Mouse (Mus musculus) brain, embryonic 14.5 days (tissue): ENCODE data around the gene Cd164. TPM values are rescaled to one million over a fixed set of nuclear protein-coding genes. Genes with fewer than 3 reads are reported as not detected.

ENCODE experiments used
- DNase-seq: peaks from one replicate; pipeline ENCODE4 v3.0.0-alpha.2; 2011; ENCODE audit warnings: low read depth
- CTCF ChIP-seq: fragments of 200-500 bp; IDR thresholded peaks from 2 replicates; pipeline ENCODE4 v1.5.1; 2012; ENCODE audit warnings: inconsistent platforms, mild to moderate bottlenecking, moderate library complexity, borderline replicate concordance; ENCODE audit not compliant: insufficient read depth, insufficient read length; ENCODE audit errors: extremely low read depth
- POLR2A ChIP-seq: fragments of 200-500 bp; IDR thresholded peaks from 2 replicates; pipeline ENCODE4 v1.6.1; 2012; ENCODE audit warnings: mild to moderate bottlenecking, inconsistent platforms, borderline replicate concordance; ENCODE audit not compliant: poor library complexity, insufficient read depth, insufficient read length, severe bottlenecking; ENCODE audit errors: extremely low read depth
- polyA plus RNA-seq: library from polyadenylated mRNA; depleted of rRNA; stranded (reverse); fragments of >200 nt; gene quantifications from 2 replicates; pipeline ENCODE4 v1.2.3, GENCODE M21; 2012; rRNA removed

Gene Cd164
- polyA plus RNA-seq, 1 experiment = 57.1 TPM

DNA sequence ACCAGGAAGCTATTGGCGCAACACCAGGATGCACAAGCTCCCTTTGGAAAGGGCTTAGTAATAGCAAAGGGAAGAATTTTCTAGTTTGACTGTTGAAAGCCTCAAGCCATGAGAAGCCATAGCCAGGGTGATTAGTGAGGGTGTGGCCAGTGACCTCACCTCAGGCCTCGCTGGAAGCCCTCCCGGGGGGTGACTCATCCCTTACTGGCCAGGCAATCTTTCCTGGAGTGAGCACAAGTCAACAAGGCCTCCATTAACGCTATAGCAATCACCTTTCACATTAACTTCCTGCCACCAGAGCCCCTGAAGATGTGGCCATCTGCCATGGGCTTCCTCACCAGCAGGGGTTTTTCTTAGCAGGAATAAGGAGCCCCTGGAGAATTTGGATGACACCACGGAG, 45.9 kb downstream of the Cd164 start:
- TF ChIP-seq POLR2A (no peak), CTCF (no peak)
- no peak for DNase-seq

DNA sequence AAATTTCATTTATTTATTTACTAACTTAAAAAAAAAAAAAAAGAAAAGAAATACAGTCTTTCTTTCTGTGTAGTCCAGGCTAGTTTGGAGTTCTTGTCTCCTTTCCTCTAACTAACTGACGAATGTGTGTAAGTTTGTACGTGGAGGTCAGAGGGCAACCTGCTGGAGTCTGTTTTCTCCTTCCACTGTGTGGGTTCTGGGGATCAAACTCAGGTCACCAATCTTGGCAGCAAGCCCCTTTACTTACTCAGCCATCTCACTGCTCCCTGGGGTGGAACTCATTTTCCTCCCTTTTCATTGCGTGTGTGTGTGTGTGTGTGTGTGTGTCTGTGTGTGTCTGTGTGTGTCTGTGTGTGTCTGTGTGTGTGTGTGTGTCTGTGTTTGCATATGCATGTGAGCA, 49.1 kb downstream of the Cd164 start:
- TF ChIP-seq CTCF (no peak), POLR2A (no peak)
- DNase-seq = peak; percentile 12

DNA sequence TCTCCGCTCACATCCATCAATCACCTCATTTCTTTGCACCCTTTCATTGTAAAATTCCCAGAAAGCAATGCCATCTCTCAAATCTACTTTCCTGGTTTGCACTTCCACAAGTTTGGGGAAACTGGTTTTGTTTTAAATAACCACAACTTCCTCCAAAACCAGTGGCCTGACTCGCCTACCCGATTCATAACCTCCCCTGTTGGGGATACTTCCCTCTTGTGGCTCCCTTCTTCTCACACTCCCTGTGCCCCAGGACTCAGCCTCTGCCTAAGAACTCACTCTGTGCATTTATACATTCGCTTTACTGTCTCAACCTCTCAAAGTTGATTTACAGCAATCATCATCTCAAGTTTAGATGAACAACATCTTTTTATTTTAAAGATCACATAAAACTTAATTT, 51.9 kb downstream of the Cd164 start:
- TF ChIP-seq CTCF (no peak), POLR2A (no peak)
- no peak for DNase-seq

DNA sequence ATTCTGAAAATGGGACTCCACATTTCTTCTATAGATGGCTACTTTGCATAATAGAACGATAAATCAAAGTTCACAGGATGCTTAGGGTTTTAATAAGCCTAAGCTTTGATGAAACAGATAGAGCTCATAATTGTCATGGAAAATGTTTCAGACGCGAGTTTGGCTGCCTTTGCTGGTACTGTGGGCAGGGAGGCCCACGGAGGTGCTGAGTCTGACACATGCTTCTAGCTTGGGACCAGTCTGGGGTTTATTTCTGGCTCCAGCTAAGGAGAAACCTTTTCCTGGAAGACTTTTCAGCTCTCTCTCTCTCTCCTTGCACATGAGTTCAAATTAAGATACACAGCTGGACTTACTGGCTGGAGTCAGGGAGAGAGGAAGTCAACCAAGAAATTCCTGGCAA, 53.1 kb downstream of the Cd164 start:
- TF ChIP-seq CTCF = no peak
- TF ChIP-seq POLR2A = no peak
- DNase-seq = no peak

DNA sequence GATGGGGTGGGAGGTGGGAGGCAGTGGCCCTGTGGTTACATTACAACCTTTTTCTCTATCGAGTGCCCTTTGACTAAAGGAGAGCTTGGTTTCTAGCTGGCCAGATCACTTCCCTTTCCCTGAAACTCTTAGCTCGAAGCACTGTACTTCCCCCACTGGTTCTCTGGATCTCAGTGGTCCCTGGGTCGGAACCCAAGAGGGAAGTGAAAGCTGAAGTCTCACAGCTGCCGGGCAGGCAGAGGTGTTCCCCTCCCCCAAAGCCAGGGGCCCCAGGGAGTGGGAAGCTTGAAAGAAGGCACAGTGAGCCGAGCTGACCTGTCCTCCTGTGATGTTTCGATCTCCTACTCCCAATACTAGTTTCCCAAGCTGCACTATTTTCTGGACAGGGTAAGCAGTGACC, 54.0 kb downstream of the Cd164 start:
- no peak for TF ChIP-seq POLR2A
- no peak for TF ChIP-seq CTCF
- no peak for DNase-seq

DNA sequence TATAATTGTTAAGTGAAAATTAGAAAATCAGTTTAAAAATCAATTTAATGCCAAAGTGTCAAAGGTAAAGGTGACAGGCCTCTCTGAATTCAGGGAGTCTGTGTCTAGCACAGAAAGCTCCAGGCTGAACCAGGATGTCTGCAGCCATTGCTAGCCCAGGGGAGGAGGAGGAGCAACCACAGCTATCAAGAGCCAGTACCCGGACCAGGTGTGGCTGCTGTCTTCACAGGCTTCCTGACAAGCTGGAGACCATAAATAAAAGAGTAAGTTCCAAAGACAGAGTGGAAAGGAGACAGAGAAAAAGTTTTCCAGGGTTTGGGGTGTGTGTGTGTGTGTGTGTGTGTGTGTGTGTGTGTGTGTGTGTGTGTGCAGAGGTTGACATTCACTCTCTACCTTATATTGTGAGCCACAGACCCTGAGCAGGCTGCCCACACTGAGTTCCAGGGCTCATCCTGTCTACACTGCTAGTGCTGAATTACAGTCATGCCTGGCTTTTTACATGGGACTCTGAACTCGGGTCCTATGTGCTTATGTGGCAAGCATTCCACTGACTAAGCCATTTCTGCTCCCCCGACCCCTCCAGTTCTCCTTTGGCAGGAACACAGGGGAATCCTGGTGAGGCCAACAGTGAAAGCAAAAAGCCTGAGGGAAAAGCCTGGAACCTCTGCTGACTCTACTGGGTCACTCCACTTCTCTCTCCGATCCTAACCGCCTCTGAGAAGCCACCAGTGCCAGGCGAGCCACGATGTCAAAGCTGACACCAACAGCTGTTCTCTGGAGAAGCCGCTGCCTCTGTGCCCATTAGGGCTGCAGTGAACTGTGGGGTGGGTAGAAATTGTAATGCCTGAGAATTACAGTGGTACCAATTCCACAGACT, 56.5 kb downstream of the Cd164 start:
- no peak for DNase-seq
- TF ChIP-seq POLR2A = no peak

DNA sequence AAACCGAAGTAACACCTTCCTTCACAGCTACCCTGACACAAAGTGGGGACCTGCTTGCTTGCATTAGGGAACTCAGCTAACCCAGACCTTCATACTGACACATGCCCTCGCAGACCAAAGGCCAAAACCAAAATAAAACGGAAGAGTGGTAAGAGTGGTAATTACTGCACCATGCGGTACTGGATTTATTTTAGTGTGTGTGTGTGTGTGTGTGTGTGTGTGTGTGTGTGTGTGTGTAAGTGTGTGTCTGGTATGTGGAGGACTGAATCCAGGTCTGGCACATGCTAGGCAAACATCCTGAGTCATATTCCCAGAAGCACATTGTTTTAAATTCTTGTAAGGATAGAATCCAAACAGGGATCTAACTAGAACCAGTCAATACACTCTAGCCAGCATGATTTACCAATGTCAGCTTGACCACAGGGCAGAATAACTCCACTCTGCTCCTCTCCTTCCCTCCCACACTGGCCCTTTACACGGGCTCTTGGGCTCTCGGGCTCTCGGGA, 57.2 kb downstream of the Cd164 start:
- no peak for TF ChIP-seq CTCF
- no peak for TF ChIP-seq POLR2A
- no peak for DNase-seq

DNA sequence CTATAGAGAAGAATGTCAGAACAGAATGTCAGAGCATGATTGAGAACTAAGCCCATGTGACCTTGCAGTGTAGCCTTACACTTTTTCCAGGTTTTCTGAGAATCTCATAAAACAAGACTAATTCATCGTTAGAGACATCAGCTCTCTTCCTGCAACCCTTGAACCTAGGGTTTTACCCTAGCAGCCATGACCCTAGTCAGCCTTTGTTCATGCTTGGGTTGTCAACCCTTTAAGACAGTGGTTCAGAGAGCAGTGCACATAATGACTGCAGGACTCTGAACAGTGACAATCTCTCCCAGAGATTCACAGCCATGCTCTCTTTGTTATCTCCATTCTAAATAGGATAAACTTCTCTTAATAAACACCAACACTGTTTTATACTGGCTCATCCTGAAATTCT, 59.3 kb downstream of the Cd164 start:
- no peak for DNase-seq
- no peak for TF ChIP-seq CTCF
- TF ChIP-seq POLR2A = no peak

DNA sequence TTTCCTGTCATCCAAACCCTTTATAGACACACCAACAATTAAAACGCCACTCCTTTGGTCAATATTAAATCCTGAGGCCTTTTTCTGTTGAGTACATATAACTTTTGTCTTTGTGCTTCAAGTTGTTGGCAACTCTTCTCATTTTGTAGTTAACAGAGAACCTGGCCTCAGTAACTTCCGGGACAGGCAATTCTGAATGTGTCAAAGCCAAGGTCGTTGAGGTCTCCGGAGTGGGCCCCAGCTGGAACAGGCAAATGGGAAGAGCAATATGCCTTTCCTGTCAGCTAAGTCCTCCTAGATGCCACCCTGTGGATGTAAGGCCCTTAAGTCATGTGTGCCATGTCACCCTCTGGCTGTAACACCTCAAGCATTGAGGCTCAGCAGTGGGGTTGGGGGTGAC, 61.2 kb downstream of the Cd164 start:
- no peak for DNase-seq
- TF ChIP-seq POLR2A = no peak
- no peak for TF ChIP-seq CTCF

Other genes starting within 250 kb of the Cd164 start
- 15.8 and 19.4 TPM in 2 replicates for gene Fig4, start 216.2 kb upstream of the Cd164 start, polyA plus RNA-seq
- 0.09 and 0.25 TPM in 2 replicates for gene Ak9, start 215.4 kb upstream of the Cd164 start, polyA plus RNA-seq
- 23.0 and 23.1 TPM in 2 replicates for gene Zbtb24, start 69.0 kb upstream of the Cd164 start, polyA plus RNA-seq
- gene Mical1, start 43.1 kb upstream of the Cd164 start, polyA plus RNA-seq = 34.2 and 44.8 TPM in 2 replicates
- gene Smpd2, start 29.0 kb upstream of the Cd164 start, polyA plus RNA-seq = 41.5 and 52.2 TPM in 2 replicates
- gene Ppil6, start 29.0 kb upstream of the Cd164 start, polyA plus RNA-seq = 2.0 and 2.1 TPM in 2 replicates
- 1.1 and 2.5 TPM in 2 replicates for gene Ccdc162, start 197.2 kb downstream of the Cd164 start, polyA plus RNA-seq